Mouse (Mus musculus): Measurements from ENCODE around the gene Rgl1. TPM values are rescaled to one million over a fixed set of nuclear protein-coding genes. Genes with fewer than 3 reads are reported as not detected.

Rgl1 gene
- polyA plus RNA-seq, 2 experiments, result 28.5 to 40.5 TPM

DNA sequence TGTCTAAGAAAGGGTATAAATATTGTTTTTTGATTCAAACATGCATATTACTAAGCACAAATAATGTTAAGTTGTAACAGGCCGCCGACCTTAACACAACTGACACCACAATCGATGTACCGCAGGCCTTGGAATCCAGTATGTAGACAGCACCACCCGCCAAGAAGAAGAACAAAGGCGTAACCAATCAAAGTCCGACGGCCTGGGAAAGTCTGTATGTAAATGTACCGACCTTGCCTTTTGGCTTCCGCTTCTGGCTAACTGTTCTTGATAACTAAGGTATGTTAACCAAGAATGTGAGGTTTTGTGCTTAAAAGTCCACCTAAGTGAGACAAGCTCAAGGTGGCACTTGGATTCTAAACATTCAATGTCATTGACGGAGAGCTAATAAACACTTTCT, 26.8 kb downstream of the Rgl1 start:
- Histone ChIP-seq H3K36me3 (ENCODE audit: control insufficient read depth, insufficient read depth, low read length) (no peaks in the 10 kb centered on the region), H3K9me3 (ENCODE audit: control insufficient read depth, low read length) (no peaks in the 10 kb centered on the region), H3K4me3 (replicated peaks; ENCODE audit: low read length) (no peak overlapping the region), H3K9ac (ENCODE audit: low read depth, low read length, severe bottlenecking) (no peak overlapping the region), H3K4me1 (ENCODE audit: control insufficient read depth, insufficient read depth, low read length) (no peaks in the 10 kb centered on the region), H3K4me2 (replicated peaks; ENCODE audit: low read depth, low read length, severe bottlenecking) (no peak overlapping the region), H3K27me3 (ENCODE audit: control insufficient read depth, insufficient read depth, low read length) (no peaks in the 10 kb centered on the region), H3K27ac (replicated peaks; ENCODE audit: low read depth, low read length) (no peak overlapping the region)
- ATAC-seq (ENCODE audit: low FRiP score, low read depth) (no peak), DNase-seq (ENCODE audit: low spot score) (no peak)
- no peak for TF ChIP-seq POLR2A (IDR thresholded peaks at IDR 0.05; ENCODE audit: borderline replicate concordance, extremely low read depth, insufficient read depth, insufficient read length)
- 90% methylated on average over 11 of the region's 11 CpGs for WGBS

DNA sequence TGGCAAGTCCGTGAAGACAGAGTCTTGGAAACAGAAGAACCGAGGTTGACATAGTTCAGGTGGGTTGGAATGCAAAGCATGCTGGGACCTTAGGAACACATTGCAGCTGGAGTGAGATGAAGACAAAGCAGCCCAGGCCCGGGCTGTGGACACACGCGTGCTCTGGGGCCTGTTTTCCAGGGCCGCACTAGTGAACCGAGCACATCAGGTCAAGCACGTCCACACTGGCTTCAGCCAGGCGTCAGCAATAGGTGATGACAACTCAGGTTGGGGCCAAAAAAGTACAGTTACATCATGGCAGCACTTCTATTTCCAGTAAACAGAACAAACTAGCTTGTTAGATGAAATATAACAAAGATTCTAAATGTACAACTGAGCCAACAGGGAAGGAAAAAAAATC, 27.4 kb downstream of the Rgl1 start:
- Histone ChIP-seq H3K9me3 (ENCODE audit: control insufficient read depth, low read length) (no peaks in the 10 kb centered on the region), H3K27me3 (ENCODE audit: control insufficient read depth, insufficient read depth, low read length) (no peaks in the 10 kb centered on the region), H3K4me3 (replicated peaks; ENCODE audit: low read length) (no peak overlapping the region), H3K4me2 (replicated peaks; ENCODE audit: low read depth, low read length, severe bottlenecking) (no peak overlapping the region), H3K4me1 (ENCODE audit: control insufficient read depth, insufficient read depth, low read length) (no peaks in the 10 kb centered on the region), H3K27ac (replicated peaks; ENCODE audit: low read depth, low read length) (no peak overlapping the region), H3K9ac (ENCODE audit: low read depth, low read length, severe bottlenecking) (no peak overlapping the region), H3K36me3 (ENCODE audit: control insufficient read depth, insufficient read depth, low read length) (no peaks in the 10 kb centered on the region)
- ATAC-seq (ENCODE audit: low FRiP score, low read depth) (no peak), DNase-seq (ENCODE audit: low spot score) (no peak)
- no peak for TF ChIP-seq POLR2A (IDR thresholded peaks at IDR 0.05; ENCODE audit: borderline replicate concordance, extremely low read depth, insufficient read depth, insufficient read length)
- WGBS, result 82% methylated on average over 9 of the region's 9 CpGs

DNA sequence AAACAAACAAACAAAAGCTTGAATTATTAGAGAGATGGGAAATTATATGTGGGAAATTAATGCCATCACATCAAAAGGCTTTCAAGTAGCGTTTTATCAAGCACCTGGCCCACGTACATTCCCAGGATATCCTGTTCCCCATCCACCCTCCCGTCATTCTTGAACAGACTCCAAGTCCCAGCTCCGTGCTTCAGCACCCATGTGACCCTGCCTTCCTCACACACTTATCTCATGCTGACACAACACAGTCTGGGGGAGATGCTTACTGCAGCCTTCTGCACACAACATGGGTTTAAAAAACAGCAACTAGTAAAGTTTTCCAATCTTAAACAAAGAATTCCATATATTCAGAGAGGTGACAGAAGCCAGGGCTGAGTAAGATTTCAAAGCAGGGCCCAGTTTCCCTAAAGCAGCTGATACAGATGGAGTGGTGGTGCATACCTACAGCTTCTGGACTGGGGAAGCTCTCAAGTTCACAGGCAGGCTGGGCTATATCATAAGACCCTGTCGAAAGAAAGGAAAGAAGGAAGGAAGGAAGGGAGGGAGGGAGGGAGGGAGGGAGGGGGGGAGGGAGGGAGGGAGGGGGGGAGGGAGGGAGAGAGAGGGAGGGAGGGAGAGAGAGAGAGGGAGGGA, 38.4 kb downstream of the Rgl1 start:
- DNase-seq (ENCODE audit: low spot score) (no peak), ATAC-seq (ENCODE audit: low FRiP score, low read depth) (no peak)
- H3K9me3 ChIP-seq (ENCODE audit: control insufficient read depth, low read length), result no peaks in the 10 kb centered on the region
- TF ChIP-seq POLR2A (IDR thresholded peaks at IDR 0.05; ENCODE audit: borderline replicate concordance, extremely low read depth, insufficient read depth, insufficient read length), result no peak
- H3K4me2 ChIP-seq (replicated peaks; ENCODE audit: low read depth, low read length, severe bottlenecking), result no peak overlapping the region
- no peaks in the 10 kb centered on the region for H3K27me3 ChIP-seq (ENCODE audit: control insufficient read depth, insufficient read depth, low read length)
- no peaks in the 10 kb centered on the region; the same call in 1 of the 2 replicates for H3K4me1 ChIP-seq (ENCODE audit: control insufficient read depth, insufficient read depth, low read length)
- WGBS, result 45% methylated on average over 4 of the region's 5 CpGs
- H3K9ac ChIP-seq (ENCODE audit: low read depth, low read length, severe bottlenecking), result no peak overlapping the region
- H3K4me3 ChIP-seq (replicated peaks; ENCODE audit: low read length), result no peak overlapping the region
- no peaks in the 10 kb centered on the region for H3K36me3 ChIP-seq (ENCODE audit: control insufficient read depth, insufficient read depth, low read length)
- H3K27ac ChIP-seq (replicated peaks; ENCODE audit: low read depth, low read length), result no peak overlapping the region

DNA sequence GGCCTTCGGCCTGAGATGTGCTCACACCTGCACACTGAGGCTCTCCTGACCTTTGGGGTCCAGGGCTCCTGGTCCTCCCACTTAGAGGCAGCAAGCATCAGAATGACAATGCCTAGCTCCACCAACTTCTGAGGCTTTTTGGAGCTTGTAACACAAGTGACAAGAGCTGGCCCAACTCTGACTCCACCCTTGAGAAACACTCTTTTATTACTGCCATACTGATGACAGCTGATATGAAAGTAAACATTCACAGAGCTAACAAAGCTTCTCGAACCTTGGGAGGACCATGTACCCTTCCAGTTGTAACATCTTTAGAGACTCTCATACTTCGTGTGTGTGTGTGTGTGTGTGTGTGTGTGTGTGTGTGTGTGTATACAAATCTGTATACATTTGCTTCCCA, 40.1 kb downstream of the Rgl1 start:
- TF ChIP-seq POLR2A (IDR thresholded peaks at IDR 0.05; ENCODE audit: borderline replicate concordance, extremely low read depth, insufficient read depth, insufficient read length), result no peak

DNA sequence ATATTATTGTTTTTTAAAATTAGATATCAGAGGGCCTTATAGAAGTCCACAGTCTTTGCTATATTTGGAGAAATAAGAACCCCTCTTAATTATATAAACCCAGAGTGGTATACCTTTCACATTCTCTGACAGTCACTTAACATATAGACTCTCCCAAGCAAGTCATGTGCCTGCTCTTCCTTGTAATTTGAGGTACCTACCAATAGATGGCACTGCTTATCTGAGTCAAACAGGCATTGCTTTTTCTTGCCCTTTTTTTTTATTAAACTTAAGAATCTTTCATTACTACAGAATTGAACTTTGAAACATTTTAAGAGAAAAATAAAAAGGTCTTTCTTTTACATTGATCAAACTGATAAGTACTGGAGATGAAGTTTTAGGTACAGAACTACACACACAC, 41.9 kb downstream of the Rgl1 start:
- no peak for ATAC-seq (ENCODE audit: low FRiP score, low read depth)

More for the DNA sequence above, 40.1 kb downstream of the Rgl1 start:
- Histone ChIP-seq H3K36me3 (ENCODE audit: control insufficient read depth, insufficient read depth, low read length) (no peaks in the 10 kb centered on the region), H3K4me3 (replicated peaks; ENCODE audit: low read length) (no peak overlapping the region), H3K27ac (replicated peaks; ENCODE audit: low read depth, low read length) (no peak overlapping the region), H3K9ac (ENCODE audit: low read depth, low read length, severe bottlenecking) (no peak overlapping the region), H3K4me2 (replicated peaks; ENCODE audit: low read depth, low read length, severe bottlenecking) (no peak overlapping the region), H3K27me3 (ENCODE audit: control insufficient read depth, insufficient read depth, low read length) (no peaks in the 10 kb centered on the region), H3K4me1 (ENCODE audit: control insufficient read depth, insufficient read depth, low read length) (no peaks in the 10 kb centered on the region), H3K9me3 (ENCODE audit: control insufficient read depth, low read length) (no peaks in the 10 kb centered on the region)
- DNase-seq (ENCODE audit: low spot score) (no peak), ATAC-seq (ENCODE audit: low FRiP score, low read depth) (no peak)
- WGBS, result 79% methylated on average over 3 of the region's 3 CpGs

More for the DNA sequence above, 41.9 kb downstream of the Rgl1 start:
- Histone ChIP-seq H3K27me3 (ENCODE audit: control insufficient read depth, insufficient read depth, low read length) (no peaks in the 10 kb centered on the region), H3K9me3 (ENCODE audit: control insufficient read depth, low read length) (no peaks in the 10 kb centered on the region), H3K4me3 (replicated peaks; ENCODE audit: low read length) (no peak overlapping the region), H3K36me3 (ENCODE audit: control insufficient read depth, insufficient read depth, low read length) (no peaks in the 10 kb centered on the region), H3K4me2 (replicated peaks; ENCODE audit: low read depth, low read length, severe bottlenecking) (no peak overlapping the region), H3K9ac (ENCODE audit: low read depth, low read length, severe bottlenecking) (no peak overlapping the region), H3K27ac (replicated peaks; ENCODE audit: low read depth, low read length) (no peak overlapping the region), H3K4me1 (ENCODE audit: control insufficient read depth, insufficient read depth, low read length) (no peaks in the 10 kb centered on the region)
- TF ChIP-seq POLR2A (IDR thresholded peaks at IDR 0.05; ENCODE audit: borderline replicate concordance, extremely low read depth, insufficient read depth, insufficient read length), result no peak
- DNase-seq (ENCODE audit: low spot score), result no peak

Measured in limb, embryonic 14.5 days (tissue).